Mouse (Mus musculus) liver (tissue): ENCODE results near the gene Ppp1r3e.

ENCODE experiments used
- DNase-seq: peaks from one replicate; pipeline ENCODE4 v3.0.0-alpha.2; 2020; ENCODE audit warnings: mixed read lengths

Ppp1r3e gene

DNA sequence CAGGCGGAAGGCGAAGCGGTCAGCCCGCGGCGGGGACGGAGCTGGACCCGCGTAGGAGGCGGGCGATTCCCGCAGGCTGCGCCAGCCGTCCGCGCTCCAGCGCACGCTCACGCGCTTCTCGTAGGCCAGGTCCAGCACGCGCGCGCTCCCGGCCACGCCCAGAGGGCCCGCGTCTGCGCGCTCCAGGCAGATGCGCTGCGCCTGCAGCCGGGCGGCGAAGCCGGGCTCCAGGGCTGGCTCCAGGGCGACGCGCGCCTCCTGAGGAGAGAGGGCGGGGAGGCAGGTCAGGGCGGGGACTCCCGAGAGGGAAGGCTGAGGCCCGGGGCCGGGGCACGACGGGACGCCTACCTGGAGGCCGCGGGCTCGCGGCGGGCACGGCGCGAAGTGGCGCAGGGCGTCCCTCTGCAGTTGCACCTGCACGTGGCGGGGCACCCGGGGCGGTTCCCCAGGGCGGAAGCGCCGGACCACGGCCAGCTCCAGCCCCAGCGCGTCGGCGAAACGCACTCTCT is 757 bp downstream of the Ppp1r3e start:
- peak; percentile 91 for DNase-seq

DNA sequence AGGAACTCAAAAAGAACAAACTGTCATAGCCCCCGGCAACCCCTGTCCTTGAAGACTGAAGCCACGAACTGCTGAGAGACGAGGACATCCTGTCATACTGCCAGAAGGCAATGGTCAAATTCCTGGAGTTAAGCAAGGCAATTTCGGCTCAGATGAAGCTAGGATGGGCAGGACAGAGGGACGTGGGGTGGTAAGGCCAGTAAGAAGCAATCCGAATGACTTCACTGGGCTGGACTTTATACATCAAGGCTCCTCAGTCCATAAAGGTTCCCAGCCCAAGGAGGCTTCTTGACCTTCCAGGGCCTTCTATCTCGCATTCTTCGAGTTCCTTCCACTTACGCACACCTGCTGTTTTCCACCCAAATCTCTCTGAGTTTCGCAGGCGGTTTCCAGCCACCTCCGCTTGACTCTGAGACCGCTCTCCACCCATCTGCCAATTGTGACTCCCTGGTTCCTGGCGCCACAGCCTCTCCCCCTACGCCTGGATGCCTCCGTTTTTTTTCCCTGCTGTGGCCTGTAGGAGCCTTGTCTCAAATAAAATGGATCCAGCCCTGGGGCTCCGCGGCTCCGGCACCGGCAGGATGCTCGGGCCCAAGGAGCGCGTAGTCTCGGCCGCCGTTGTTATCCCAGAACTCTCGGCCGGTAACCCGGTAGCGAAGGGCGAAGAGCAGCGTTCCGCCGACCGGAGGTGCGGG is 1.4 kb downstream of the Ppp1r3e start:
- DNase-seq, result no peak

DNA sequence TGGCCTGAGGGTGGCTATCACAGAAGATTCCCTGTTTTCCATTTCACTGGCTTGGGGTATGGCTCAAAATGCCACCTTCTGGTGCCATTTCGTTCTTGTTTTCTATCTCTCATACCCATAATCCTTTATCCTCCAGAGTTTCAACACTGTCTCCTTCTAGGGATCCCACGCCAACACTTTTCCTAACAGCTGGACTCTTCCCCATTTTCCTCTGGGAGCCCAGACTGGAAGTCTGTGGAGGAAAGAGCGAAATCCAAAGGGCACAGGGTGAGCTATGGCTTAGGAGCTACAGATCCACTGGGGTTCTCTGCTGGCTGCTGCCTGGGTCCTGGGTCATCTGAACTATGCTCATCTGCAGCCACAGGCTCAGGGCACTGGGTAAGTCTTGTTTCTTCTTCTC is 3.2 kb downstream of the Ppp1r3e start:
- DNase-seq, result no peak

DNA sequence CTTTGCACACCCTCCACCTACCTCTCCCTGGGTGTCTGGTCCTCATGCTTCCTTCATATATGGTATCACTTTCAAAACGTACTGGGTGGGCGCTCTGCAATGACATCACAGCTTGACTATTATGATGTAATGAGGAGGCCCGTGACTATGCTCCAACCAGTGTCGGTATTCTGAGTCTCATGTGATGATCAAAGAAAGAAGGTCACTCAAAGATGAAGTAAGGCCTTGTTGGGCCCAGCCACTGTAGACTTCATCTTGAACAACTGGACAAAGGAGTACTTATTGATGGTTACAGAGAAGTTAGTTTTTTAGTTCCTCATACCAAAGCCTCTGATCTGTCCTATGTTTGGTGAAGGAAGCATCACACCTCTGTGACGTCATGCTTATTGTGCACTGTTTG is 6.5 kb downstream of the Ppp1r3e start, which contains the start of gene Homez:
TSS of gene Homez (minus strand) at position 101 of the 400 bp plus-strand sequence.
- DNase-seq, result no peak

DNA sequence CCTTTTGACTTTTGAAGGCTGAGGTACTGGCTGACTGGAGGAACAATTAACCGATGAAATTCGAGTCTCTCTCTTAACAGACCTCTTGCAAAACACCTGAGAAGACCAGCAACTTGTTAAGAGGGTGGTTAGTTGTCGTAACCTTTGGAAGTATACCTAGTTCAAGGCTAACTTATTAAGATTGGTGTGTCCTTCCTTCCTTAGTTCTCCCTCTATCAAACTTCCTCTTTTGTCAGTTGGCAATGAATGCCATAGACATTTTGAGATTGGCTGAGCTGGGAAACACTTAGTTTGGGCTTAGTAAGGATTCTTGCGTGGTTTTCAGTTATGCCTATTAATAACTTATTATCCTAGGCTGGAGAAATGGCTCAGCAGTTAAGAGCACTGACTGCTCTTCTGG is 9.3 kb downstream of the Ppp1r3e start:
- DNase-seq, result no peak

DNA sequence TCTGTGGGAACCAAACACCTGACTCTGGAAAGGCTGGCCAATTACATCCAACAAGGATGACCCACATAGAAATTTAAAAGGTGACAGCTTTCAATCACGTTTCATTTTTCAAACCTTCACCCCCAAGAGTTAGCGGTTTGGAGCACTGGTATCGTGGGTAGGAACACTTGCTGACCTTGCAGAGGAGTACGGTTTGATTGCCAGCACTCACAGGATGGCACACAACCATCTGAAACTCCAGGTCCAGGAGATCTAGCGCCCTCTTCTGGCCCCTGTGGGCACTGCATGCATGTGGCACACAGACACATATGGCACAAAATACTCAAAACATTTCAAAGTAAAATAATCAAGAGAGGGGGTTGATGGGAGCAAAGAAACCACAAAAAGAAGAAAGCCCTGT is 10.4 kb downstream of the Ppp1r3e start:
- DNase-seq, result peak; percentile 52

DNA sequence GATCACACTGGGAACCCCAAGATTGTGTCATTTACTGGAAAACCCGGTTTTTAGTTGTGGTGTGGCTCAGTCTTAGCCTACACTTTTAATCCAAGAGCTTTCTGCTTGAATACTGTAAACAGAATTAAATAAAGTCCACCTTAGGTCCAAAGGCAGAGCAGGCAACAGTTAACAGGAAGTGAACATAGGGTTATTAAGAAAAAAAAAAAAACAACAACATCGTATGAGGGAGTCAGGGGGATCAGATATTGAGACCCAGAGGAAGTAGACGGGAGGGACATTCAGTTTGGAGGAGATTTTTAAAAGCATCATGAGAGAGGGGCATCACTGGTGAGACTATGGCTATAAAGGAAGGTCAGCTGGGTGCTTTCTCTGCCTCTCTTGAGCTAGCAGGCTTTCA is 11.1 kb downstream of the Ppp1r3e start:
- no peak for DNase-seq

DNA sequence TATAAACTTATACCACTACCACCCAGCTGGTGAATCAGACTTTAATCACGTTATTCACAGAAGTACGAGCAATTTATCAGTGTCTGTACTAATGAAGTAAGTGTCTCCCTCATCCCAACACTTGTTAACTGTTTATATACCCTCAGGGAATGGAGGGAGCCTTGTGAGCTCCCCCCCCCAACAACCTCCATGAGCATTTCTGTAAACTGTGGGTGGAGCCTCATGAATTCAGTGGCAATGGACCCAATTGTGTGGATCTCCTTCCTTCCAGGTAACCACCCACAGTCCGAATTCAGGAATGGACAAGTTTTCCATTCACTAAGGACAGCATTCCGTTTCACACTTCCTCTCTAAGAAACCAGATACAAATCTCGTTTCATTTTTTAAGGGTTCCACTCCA is 11.7 kb downstream of the Ppp1r3e start:
- no peak for DNase-seq

DNA sequence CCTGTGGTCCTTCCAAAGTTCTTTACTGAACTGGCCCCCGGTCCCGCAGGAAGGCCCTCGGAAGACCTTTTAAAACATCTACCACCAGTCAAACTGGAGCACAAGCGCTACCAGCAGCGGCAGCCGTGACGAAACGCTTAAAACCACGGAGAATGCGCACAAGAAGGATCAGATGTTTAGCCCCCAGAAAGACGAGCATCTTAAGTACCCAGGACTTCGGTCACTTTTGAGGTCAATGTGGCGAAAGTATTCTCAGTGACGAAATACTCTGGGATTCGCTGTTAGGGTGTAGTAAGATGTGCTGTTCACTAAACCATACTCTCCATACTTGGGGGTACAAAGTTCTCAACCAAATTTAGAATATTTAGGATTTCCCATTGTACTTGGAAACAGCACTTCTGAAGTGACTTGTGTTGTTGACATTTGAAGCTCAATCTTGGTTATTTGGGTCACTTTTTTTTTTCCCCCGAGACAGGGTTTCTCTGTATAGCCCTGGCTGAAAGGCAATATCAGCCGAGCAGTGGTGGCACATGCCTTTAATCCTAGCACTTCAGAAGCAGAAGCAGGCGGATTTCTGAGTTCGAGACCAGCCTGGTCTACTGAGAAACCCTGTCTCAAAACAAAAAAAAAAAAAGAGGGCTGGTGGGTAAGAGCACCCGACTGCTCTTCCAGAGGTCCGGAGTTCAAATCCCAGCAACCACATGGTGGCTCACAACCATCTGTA is 12.9 kb downstream of the Ppp1r3e start:
- peak; percentile 17 for DNase-seq

DNA sequence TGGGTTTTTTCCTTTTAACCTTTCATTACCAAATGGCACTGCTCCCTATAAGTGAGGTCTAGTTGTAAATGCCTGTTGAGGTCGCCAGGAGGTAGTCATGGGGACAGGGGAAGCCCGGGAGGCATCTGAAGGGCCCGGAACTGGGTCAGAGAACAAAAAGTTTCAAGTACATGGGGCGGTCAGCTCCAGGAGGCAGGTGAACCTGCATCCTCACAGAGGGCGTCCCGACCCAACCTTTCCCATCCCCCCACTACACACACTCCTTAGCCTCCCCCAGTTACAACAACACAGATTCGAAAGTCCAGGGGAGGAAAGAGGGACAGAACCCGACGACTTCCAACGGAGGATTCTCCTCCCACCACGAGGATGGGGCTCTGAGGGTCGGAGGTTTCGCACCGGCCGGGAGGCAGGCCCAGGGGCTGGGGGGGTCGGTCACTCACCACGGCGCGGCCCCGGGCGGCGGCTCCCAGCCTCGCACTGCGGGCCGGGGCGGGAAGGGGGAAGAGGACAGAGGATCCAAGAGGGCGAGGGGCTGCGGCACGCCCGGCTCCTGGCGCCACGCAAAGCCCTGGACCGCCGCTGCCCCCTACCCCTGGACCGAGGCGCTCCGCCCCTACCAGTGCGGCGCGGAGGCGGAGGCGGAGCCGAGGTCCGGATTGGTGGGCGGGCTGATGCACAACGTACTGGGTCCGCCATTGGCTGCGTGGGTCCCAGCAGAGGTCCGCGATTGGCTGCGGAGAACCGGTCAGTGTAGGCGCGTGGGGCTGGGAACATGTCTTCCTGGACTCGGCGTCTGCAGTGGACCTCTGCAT is 13.6 kb downstream of the Ppp1r3e start:
- peak; percentile 95 for DNase-seq

DNA sequence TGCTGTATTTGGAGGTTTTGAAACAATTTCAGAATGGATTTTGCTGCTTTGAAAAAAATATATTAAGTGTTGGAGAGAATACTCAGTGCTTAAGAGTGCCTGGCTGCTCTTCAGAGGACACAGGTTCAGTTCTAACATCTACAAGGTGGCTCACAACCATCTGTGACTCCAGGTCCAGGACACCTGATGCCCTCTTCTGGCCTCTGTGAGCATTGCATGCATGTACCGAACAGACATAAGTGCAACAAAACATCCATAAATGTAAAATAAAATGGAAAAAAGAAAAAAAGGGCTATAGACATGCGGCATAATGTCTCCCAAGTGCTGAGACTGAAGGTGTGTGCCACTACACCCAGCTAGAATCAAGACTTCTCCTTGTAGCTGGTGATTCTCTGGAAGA is 16.8 kb downstream of the Ppp1r3e start:
- DNase-seq, result peak; percentile 56

DNA sequence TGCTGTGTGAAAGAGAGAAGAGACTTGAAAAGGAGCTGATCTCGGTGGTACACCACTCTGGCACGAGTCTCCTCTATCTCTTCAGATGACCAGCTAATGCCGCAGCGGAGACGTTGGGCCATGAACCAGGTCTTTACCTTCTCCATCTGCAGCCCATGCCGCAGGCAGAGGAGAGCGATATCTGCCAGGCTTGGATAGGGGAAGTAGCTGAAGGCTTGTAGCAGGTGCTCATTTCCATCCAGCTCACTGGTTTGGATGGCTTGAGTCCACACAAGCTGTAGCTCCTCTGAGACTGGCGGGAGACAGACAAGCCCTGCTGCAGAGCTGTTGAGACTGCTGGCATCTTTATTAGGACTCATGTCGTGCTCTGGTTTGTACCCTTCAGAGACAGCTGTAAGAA is 19.5 kb downstream of the Ppp1r3e start:
- DNase-seq, result no peak

DNA sequence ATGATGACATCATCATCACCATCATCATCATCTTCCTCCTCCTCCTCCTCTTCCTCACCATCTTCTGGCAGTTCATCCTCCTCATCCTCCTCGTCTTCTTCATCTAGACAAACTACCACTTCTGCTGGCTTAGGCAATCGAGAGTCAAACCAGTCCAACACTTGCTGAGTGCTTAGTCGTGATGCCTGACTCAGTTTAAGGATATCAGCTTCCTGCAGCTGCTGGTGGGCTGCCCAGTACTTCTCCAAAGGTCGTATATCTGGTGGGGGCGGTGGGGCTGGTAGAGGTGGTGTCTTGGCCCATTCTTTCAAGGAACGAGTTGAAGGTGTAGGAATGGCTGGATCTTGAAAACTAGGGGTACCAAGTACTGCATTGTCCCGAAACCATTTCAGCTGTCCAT is 20.6 kb downstream of the Ppp1r3e start:
- DNase-seq, result no peak

DNA sequence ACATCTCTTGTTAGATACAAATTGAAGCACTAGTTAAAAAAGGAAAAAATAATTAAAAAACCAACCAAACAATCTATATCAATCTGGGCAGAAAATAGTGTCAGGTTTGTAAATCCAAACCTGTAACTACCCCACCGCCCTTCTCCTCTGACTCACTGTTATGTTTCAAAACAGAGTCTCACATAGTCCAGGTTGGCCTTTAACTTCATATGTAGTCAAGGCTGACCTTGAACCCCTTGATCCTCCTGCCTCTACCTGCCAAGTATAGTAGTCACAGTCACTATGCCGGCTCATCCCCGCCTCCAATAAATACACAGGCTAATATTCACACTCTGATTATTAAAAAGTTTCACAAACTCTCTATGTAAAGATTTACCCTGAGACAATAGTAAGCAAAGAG is 21.6 kb downstream of the Ppp1r3e start:
- DNase-seq, result no peak

DNA sequence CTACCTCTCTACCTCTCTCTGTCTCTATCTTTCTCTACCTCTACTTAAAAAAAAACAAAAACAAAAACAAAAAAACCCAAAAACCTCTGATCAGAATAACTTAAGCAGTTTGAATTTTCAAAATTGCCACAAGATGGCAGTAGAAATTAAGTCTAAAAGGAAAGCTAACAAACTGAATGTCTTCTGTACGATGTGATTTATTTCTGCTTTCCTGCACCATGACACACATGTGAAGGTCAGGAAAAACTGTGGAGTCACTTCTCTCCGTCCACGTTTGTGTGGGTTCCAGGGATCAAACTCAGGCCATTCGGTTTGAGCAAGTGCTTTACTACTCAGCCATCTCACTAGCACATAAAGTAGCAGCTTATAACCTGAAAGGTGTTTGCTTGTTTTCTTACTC is 33.9 kb downstream of the Ppp1r3e start:
- no peak for DNase-seq

DNA sequence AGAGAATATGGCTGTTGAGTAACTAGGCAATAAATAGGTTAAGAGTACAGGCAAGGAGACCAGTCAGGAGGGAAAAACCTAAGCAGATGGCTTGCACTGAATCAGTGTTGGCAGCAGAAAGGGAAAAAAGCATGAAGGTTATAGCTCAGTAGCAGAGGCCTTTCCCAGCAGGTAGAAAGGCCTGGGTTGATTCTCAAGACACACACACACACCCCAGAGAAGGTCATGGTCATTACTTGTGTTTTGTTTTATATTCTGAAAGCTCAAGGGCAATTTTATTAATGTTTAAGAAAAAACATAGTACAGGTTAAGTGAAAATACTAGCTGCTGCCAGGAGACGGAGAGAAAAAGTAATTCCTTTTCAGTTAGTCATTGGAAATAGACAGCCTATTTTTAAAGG is 53.6 kb downstream of the Ppp1r3e start:
- DNase-seq, result no peak
